Mouse (Mus musculus) left cerebral cortex, adult 9 months (tissue): ENCODE data around the gene Eqtn.
A peak's percentile ranks its signal among the peaks of the same experiment; 100 is the strongest.

Source experiments
- DNase-seq, 2 experiments: peaks; one replicate each; pipeline ENCODE4 v3.0.0; 2022; ENCODE audit warnings: low spot score in 2 of 2

Gene Eqtn

GRCm38 (mm10) chr4:94928743-94929142 lies at the start of gene Eqtn:
Gene Eqtn, minus strand, starts transcription at chr4:94928843.
- DNase-seq = no peak

DNA sequence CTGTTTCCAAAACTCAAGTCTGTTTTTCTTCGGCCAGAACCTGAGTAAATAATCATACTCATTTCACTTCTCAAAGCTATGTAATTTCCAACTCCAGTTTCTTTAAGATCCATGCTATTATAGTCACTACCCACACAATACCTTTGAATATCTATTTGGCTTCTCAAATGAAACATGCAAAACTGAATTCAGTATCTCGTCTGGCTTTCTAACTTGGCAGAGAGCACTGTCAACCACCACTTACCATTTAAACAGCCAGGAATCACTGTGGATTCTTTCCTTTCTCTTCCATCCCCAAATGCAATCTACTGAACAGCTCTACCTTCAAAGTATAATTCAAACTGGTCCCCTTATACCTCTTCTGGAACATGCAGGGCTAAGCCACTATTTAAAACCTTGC lies 44.7 kb upstream of the Eqtn start:
- peak in 1 of 2 experiments; percentile 15 for DNase-seq

DNA sequence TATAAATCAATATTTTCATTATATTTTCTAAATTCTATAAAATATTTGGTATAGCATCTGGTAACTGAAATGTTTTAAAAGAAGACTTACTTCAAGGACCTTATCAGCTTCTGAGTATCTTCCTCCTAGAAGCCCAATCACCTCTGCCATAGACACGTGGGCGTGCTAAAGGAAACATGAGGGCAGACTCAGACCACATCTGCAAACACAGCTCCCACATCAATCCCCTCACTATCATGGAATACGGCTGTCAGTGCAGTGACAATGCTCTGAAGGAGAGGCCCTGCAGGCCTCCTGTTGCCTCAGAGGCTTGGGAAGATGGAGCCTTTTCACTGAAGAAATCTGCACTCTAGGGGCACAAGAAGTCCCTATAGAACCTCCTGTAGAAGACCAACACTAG lies 24.1 kb upstream of the Eqtn start:
- no peak for DNase-seq

DNA sequence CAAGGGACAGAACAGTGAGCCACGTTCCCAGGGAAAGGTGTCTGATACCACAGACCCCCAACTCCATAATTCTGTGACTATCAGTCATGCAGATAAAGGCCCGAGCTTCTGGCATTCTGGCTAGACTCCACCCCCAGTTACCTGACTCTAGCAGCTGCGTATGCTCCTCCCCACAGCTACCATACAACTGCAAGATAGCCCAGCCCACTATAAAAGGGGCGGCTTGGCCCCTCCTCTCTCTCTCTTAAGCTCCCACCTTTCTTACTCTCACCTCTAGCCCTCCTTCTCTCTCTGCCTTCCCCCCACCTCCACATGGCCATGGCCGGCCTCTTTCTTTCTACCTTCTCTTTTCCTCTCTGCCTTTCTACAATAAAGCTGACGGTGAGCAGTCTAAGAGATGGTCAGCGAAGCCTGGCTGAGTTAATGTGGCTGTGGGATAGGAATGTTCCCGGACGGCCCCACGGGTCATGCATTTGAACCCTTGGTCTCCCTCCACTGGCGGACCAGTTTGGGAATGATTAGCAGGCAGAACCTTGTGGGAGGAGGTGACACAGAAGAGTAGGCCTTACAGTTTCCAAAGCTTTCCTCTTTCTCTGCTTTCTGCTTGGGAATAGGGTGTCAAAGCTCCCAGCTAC lies 12.7 kb upstream of the Eqtn start:
- DNase-seq = no peak

DNA sequence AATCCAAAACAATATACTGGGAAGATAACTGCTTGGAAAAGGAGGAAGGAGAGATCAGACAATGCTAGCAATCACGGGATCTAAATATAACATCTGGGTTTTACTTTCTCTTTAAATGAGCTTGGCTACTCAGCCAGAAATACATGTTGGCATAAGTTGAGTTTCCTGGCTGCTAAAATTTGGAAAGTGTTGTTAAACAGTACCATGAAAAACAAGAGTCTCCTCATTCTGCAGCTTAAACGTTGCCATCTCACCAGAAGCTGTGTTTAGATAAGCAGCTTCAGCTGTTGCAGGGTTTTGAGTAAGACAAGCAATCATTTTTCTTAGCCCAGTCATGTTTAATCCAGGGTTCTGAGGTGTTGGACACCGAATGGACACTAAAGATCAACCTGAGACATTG lies 26.9 kb downstream of the Eqtn start:
- DNase-seq = no peak

- DNase-seq = peak in 1 of 2 experiments; percentile 5
Observed at GRCm38 (mm10) chr4:94900744-94901143, 27.9 kb downstream of the Eqtn start.
